Mouse (Mus musculus) heart, adult 11 months (tissue): ENCODE measurements at regions not wholly inside any gene's neighbourhood (a gene's known extent, or its start where the extent isn't known, plus 50 kb on each side); places are given as distances from the start of the nearest gene placed in this dataset.
"Not testable (repeated sequence)": the region's sequence is repeated elsewhere in the genome, so short reads cannot be mapped to it uniquely, and the experiment has no call there.

Experiments used
- DNase-seq: peaks from one replicate; pipeline ENCODE4 v3.0.0; 2022

DNA sequence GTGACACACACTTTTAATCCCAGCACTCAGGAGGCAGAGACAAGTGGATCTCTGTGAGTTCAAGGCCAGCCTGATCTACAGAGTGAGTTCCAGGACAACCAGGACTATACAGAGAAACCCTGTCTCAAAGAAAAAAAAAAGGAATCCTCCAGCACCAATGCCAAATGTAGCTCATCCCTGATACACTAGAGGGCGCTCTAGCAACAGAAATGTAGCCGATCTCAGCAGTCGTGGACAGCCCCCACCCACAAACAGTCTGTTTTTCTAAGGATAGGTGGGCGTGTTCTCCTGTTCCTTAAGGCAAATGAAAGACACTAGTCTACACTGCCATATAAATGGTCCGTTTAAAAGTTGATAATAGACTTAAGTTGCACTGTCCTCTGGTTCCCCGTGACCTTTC, 2447.9 kb upstream of the Gm8797 start:
- peak; percentile 36 for DNase-seq

DNA sequence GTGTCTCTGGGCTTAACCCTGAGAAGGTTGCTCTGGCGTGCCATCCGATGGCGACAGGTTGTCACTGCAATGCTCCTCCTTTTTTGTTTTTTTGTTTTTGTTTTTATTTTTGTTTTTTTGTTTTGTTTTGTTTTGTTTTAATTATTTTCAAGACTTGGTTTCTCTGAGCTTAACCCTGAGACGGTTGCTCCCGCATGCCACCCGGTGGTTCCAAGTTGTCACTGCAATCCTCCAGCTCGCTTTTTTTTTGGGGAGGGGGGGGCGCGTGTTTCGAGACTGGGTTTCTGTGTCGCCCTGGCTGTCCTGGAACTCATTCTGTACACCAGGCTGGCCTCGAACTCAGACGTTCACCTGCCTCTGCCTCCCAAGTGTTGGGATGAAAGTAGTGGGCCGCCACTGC, 2442.1 kb upstream of the Gm8797 start:
- DNase-seq = peak; percentile 56

DNA sequence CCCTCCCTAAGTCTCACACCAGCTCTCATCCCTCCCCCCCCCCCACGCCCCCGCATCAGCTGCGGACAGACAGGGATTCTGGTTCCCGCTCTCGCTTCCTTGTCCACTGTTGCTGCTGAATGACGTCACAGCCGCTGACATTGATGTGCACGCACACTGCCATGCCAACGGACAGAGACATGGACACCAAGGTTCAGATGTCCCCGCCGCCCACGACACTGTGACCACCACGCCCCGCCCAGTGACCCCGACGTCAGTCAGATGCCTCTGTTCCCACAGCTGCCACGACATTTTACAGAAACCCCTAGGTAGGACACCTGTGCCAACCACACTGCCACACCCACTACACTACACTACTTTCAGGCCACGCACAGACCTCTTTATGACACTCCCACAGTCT, 2441.6 kb upstream of the Gm8797 start:
- peak; percentile 81 for DNase-seq

DNA sequence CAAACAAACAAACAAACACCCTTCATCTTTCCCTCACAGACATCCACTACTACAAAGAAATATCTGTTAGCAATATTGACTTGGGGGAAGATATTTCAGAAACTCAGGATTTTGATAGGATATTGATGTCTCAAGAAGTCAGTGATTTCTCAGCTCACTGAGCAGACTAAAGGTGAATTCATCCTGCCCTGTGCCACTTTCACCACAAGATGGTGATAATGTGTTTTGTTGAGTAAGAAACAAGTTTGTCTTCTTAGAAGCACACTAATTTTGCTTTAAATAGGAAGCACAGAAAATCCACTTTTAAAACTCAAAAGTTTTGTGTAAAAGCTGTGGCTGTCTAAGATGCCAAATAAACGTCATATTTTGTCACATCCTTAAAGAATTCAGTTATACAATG, 2439.8 kb upstream of the Gm8797 start:
- peak; percentile 50 for DNase-seq

DNA sequence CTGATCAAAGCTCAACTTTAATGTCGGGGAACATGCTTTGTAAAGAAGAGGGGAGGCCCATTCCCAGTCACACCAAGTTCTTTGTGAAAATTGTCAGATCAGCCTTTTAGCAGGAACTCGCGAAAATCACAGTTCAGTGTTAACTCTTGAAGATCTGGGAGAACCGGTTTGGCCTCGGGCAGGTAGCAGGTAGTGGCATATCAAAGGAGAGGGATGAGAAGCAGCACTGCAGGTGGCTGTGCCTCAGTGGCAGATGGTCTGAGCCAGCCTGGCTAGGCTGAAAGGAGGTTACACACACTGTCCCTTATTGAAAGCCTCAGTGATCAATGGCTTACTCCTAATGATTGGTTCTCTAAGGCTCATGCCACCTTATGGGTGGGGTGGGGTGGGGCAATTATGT, 2401.0 kb upstream of the Gm8797 start:
- peak; percentile 51 for DNase-seq

DNA sequence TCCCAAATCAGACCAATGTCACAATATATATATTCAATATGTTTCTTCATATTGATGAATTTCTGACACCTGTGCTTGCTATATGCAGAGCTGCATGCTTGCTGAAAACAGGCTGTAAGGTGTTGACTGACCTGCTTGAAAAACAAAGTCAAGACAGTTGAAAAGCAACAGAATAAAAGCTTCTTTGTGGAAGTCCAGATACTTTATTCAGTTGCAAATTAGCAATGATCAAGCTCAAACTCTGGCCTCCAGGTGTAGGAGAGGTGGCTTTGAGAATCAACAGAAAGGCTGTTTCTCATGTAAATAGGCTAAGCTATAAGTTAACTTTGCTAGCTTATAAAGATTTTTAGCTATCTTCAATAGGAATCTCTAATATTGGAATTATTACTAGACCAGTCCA, 2379.7 kb upstream of the Gm8797 start:
- DNase-seq = not testable (repeated sequence)

DNA sequence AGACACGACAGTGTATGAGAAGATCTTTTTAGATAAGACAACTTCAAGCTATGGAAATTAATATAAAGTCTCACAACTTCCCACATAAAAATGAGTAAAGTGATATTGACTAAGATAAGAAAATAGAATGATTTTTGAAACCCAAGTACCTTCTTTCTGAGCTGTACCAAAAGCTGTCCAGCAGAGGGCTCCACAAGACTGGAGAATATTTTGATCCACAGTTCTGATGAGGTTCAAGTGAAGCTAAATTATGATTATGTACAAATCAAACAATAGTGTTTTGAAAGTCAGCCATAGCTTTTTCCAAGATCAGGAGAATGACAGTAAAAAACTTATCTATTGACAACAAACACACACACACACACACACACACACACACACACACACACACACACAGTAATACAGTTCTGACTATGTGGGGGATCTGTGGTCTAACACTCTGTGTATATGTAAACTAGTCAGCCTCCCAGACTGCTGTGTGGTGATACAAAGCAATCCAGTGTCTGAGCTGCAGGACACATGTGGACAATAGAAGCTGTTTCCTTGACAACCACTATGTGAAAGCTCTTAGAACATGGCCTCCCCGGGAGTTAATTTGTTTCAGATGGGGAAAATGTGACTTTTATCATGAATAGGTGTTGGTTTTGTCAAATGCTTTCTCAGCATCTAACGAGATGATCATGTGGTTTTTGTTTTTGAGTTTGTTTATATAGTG, 2362.4 kb upstream of the Gm8797 start:
- no peak for DNase-seq
